Mouse (Mus musculus) heart, adult 2 months (tissue): Measurements from ENCODE around the gene Acvr1b. TPM values are rescaled to one million over a fixed set of nuclear protein-coding genes. Genes with fewer than 3 reads are reported as not detected.

ENCODE experiments used
- DNase-seq, 2 experiments: peaks; one replicate each; pipeline ENCODE4 v3.0.0; 2021
- H3K27ac ChIP-seq: fragments of 200-600 bp; 2 replicates; pipeline ENCODE4 v1.8.1; 2022
- H3K27me3 ChIP-seq: fragments of 200-500 bp; 2 replicates; pipeline ENCODE4 v1.6.1; 2012; ENCODE audit warnings: mild to moderate bottlenecking, low read length, inconsistent platforms, mixed read lengths; ENCODE audit not compliant: control insufficient read depth, insufficient read depth
- H3K36me3 ChIP-seq: fragments of 200-500 bp; 2 replicates; pipeline ENCODE4 v1.6.1; 2012; ENCODE audit warnings: low read length, inconsistent platforms; ENCODE audit not compliant: control insufficient read depth, insufficient read depth
- H3K4me1 ChIP-seq: fragments of 200-500 bp; 2 replicates; pipeline ENCODE4 v1.6.1; 2011; ENCODE audit warnings: low read length; ENCODE audit not compliant: control insufficient read depth, insufficient read depth
- H3K4me3 ChIP-seq: fragments of 200-600 bp; 2 replicates; pipeline ENCODE4 v1.8.1; 2022
- H3K79me2 ChIP-seq: fragments of 200-500 bp; replicated peaks from 2 replicates; pipeline ENCODE4 v1.6.1; 2012; ENCODE audit warnings: mild to moderate bottlenecking, inconsistent platforms, low read length, moderate library complexity, mixed read lengths; ENCODE audit not compliant: control insufficient read depth, insufficient read depth
- H3K9ac ChIP-seq: fragments of 200-500 bp; 2 replicates; pipeline ENCODE4 v1.6.1; 2012; ENCODE audit warnings: low read depth, mild to moderate bottlenecking, control low read depth, inconsistent platforms, low read length, mixed read lengths
- CTCF ChIP-seq: fragments of 200-600 bp; IDR thresholded peaks from 2 replicates; pipeline ENCODE4 v1.8.1; 2022; ENCODE audit warnings: antibody characterized with exemption, mild to moderate bottlenecking, moderate library complexity
- EP300 ChIP-seq: fragments of 200-500 bp; IDR thresholded peaks from 2 replicates; pipeline ENCODE4 v1.6.1; 2011; ENCODE audit warnings: low read depth, low read length, control low read depth; ENCODE audit not compliant: insufficient read depth
- POLR2A ChIP-seq: fragments of 200-500 bp; IDR thresholded peaks from 2 replicates; pipeline ENCODE4 v1.6.1; 2011; ENCODE audit warnings: mild to moderate bottlenecking, low read depth, low read length, control low read depth; ENCODE audit not compliant: insufficient read depth
- WGBS: fragments of 180-500 bp; shearing (Covaris S2); methylation state at CpG from one replicate; pipeline ENCODE4 v1.1.7; 2018; 5-methylcytosine and 5-hydroxymethylcytosine counted together
- intact Hi-C: fragments of 180-260 bp; cut with DNase I; formaldehyde crosslinking; loops from one replicate; pipeline ENCODE4 v1.15.1; 2025
- polyA plus RNA-seq: library from polyadenylated mRNA; depleted of rRNA; stranded (reverse); fragments of >200 nt; gene quantifications from 2 replicates; pipeline ENCODE4 v1.2.3, GENCODE M21; 2012
- total RNA-seq, 2 experiments: library from RNA; stranded (reverse); gene quantifications; 2 replicates each; pipeline ENCODE4 v1.2.3; 2021

Gene Acvr1b
- total and polyA plus RNA-seq, 3 experiments: 9.9 to 15.3 (median 12.3) TPM

GRCm38 (mm10) chr15:101246231-101247154, 72.6 kb downstream of the Acvr1b start:
- Histone ChIP-seq H3K79me2 (no peaks in the 10 kb centered on the region), H3K27me3 (no peaks in the 10 kb centered on the region), H3K27ac (peak overlapping the region; percentile 93), H3K4me3 (peak overlapping the region; percentile 31), H3K4me1 (peaks cover 13% of the 10 kb centered on the region), H3K9ac (peak overlapping the region; percentile 37), H3K36me3 (no peaks in the 10 kb centered on the region; the same call in 1 of the 2 replicates)
- TF ChIP-seq CTCF: peak; percentile 69
- peak; percentile 59 for TF ChIP-seq POLR2A
- TF ChIP-seq EP300: peak; percentile 73
- intact Hi-C loops: loop anchor here (1.0 kb wide), 1 partner anchor 20 kb away; no protein-coding TSS in a partner anchor
- 1% methylated on average over 56 of the region's 56 CpGs for WGBS
- DNase-seq: peak; percentile 96 to 99

GRCm38 (mm10) chr15:101247155-101247498, 73.3 kb downstream of the Acvr1b start:
- intact Hi-C loops: loop anchor here (1.0 kb wide), 1 partner anchor 19 kb away; no protein-coding TSS in a partner anchor
- no peaks in the 10 kb centered on the region for H3K79me2 ChIP-seq
- H3K4me1 ChIP-seq: peaks cover 13% of the 10 kb centered on the region
- peak overlapping the region; percentile 93 for H3K27ac ChIP-seq
- no peaks in the 10 kb centered on the region; the same call in 1 of the 2 replicates for H3K36me3 ChIP-seq
- H3K4me3 ChIP-seq: no peak overlapping the region
- no peaks in the 10 kb centered on the region for H3K27me3 ChIP-seq
- no peak overlapping the region for H3K9ac ChIP-seq
- WGBS: 58% methylated on average over 1 of the region's 1 CpGs
- peak in 1 of 2 experiments; percentile 38 for DNase-seq
- TF ChIP-seq EP300: no peak
- no peak for TF ChIP-seq POLR2A
- no peak for TF ChIP-seq CTCF

GRCm38 (mm10) chr15:101248029-101248710, 74.3 kb downstream of the Acvr1b start:
- Histone ChIP-seq H3K4me3 (no peak overlapping the region), H3K79me2 (no peaks in the 10 kb centered on the region), H3K27ac (peak overlapping the region; percentile 93), H3K4me1 (peaks cover 15% of the 10 kb centered on the region), H3K36me3 (no peaks in the 10 kb centered on the region; the same call in 1 of the 2 replicates), H3K27me3 (no peaks in the 10 kb centered on the region), H3K9ac (0 out of 2 replicates have a peak overlapping the region, but pooled peaks have one; percentile 34)
- DNase-seq: peak in 1 of 2 experiments; percentile 70
- WGBS: 7% methylated on average over 5 of the region's 5 CpGs
- no peak for TF ChIP-seq CTCF
- TF ChIP-seq POLR2A: no peak
- TF ChIP-seq EP300: no peak
- intact Hi-C loops: no loop called here

- 69% methylated on average over 9 of the region's 9 CpGs for WGBS
- TF ChIP-seq EP300: no peak
- no peak for TF ChIP-seq CTCF
- no peak for TF ChIP-seq POLR2A
- H3K79me2 ChIP-seq: no peaks in the 10 kb centered on the region
- DNase-seq: no peak
- peaks cover 19% of the 10 kb centered on the region for H3K4me1 ChIP-seq
- H3K27me3 ChIP-seq: no peaks in the 10 kb centered on the region
- no peaks in the 10 kb centered on the region; the same call in 1 of the 2 replicates for H3K36me3 ChIP-seq
- H3K9ac ChIP-seq: no peak overlapping the region
- intact Hi-C loops: no loop called here
- H3K27ac ChIP-seq: no peak overlapping the region
- H3K4me3 ChIP-seq: no peak overlapping the region
Measured at GRCm38 (mm10) chr15:101250220-101250800, 76.4 kb downstream of the Acvr1b start.

GRCm38 (mm10) chr15:101251930-101252329, 78.1 kb downstream of the Acvr1b start:
- Histone ChIP-seq H3K79me2 (no peaks in the 10 kb centered on the region), H3K4me1 (peaks cover 16% of the 10 kb centered on the region), H3K36me3 (no peaks in the 10 kb centered on the region; the same call in 1 of the 2 replicates), H3K27ac (no peak overlapping the region), H3K27me3 (no peaks in the 10 kb centered on the region), H3K9ac (no peak overlapping the region), H3K4me3 (no peak overlapping the region)
- TF ChIP-seq CTCF (no peak), POLR2A (no peak), EP300 (no peak)
- WGBS: 98% methylated on average over 5 of the region's 5 CpGs
- DNase-seq: no peak
- intact Hi-C loops: no loop called here
